Mouse (Mus musculus) forebrain, embryonic 16.5 days (tissue): ENCODE results near the gene Socs4. TPM values are rescaled to one million over a fixed set of nuclear protein-coding genes. Genes with fewer than 3 reads are reported as not detected.
A peak's percentile ranks its signal among the peaks of the same experiment; 100 is the strongest.

Experiments used
- ATAC-seq: fragments of 200-750 bp; cut with Nextera tagmentation; 2 replicates; pipeline ENCODE4 v1.8.0; 2017; ENCODE audit warnings: mild to moderate bottlenecking, moderate library complexity
- H3K27ac ChIP-seq: fragments of 300-500 bp; sonication (generic); 2 replicates; pipeline ENCODE4 v1.5.1; 2014; ENCODE audit warnings: low read length, control low read depth
- H3K27me3 ChIP-seq: fragments of 300-500 bp; sonication (generic); replicated peaks from 2 replicates; pipeline ENCODE4 v1.6.1; 2014; ENCODE audit warnings: low read length; ENCODE audit not compliant: control insufficient read depth, insufficient read depth
- H3K36me3 ChIP-seq: fragments of 300-500 bp; sonication (generic); 2 replicates; pipeline ENCODE4 v1.6.1; 2014; ENCODE audit not compliant: control insufficient read depth, insufficient read depth
- H3K4me1 ChIP-seq: fragments of 300-500 bp; sonication (generic); replicated peaks from 2 replicates; pipeline ENCODE4 v1.6.1; 2014; ENCODE audit warnings: low read length; ENCODE audit not compliant: control insufficient read depth, insufficient read depth
- H3K4me2 ChIP-seq: fragments of 300-500 bp; sonication (generic); 2 replicates; pipeline ENCODE4 v1.6.1; 2014; ENCODE audit warnings: mild to moderate bottlenecking, low read length, control low read depth
- H3K4me3 ChIP-seq: fragments of 300-500 bp; sonication (generic); replicated peaks from 2 replicates; pipeline ENCODE4 v1.5.1; 2014; ENCODE audit warnings: mild to moderate bottlenecking, low read length, control low read depth
- H3K9ac ChIP-seq: fragments of 300-500 bp; sonication (generic); replicated peaks from 2 replicates; pipeline ENCODE4 v1.6.1; 2014; ENCODE audit warnings: low read depth, low read length, control low read depth
- H3K9me3 ChIP-seq: fragments of 300-500 bp; sonication (generic); 2 replicates; pipeline ENCODE4 v1.6.1; 2016; ENCODE audit warnings: low read length; ENCODE audit not compliant: control insufficient read depth
- WGBS: fragments of 180-500 bp; shearing (Covaris S2); extraction: QIAGEN DNeasy Blood & Tissue Kit; methylation state at CpG from one replicate; pipeline ENCODE4 v1.1.7; 2014; 5-methylcytosine and 5-hydroxymethylcytosine counted together
- polyA plus RNA-seq: library from polyadenylated mRNA; unstranded; fragments of >200 nt; fragmentation: Nextera tagmentation; extraction: Ambion mirVana; gene quantifications from 2 replicates; pipeline ENCODE4 v1.2.1, GENCODE M21; 2015

Gene Socs4
- polyA plus RNA-seq, 1 experiment from 2014 or later: 2.6 TPM

DNA sequence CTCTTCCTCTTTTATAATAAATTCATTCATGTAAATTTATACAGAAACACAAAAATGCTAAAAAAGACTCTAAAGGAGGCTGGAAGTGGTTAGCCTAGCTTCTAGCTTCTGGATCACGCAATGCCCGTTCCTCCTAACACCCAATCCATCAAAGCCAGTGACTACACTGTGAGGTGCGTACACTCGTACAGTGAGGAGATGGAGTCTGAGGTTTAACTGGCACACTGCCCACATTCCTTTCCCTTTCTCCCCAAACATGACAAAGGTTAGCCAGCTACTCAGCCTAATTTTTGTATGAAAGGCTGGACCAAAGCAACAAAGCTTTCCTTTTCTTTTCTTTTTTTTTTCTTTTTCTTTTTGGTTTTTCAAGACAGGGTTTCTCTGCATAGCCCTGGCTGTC is 34.0 kb upstream of the Socs4 start:
- Histone ChIP-seq H3K9ac (no peak overlapping the region), H3K36me3 (peaks cover 6% of the 10 kb centered on the region; the same call in 1 of the 2 replicates)
- WGBS: 50% methylated on average over 4 of the region's 4 CpGs

DNA sequence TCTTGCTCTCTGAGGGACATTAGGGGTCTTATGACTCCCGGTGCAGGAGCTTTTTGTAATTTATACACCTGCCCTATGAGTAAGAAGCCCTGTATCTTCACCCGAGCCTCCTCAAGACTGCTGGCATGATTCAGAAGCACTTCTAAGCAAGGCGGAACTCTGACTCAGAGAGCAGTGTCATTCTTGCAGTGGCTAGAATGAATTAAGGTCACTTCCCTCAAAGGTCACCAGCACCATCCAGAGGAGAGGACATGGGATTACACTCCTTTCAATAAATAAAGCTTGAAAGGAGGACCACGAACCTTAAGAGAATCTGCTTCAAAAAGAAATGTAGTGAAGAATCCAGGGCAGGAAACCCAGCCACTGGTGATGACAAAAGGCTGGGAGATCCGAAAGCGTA is 26.9 kb upstream of the Socs4 start:
- no peak overlapping the region for H3K4me2 ChIP-seq
- H3K9me3 ChIP-seq: no peaks in the 10 kb centered on the region
- 89% methylated on average over 6 of the region's 6 CpGs for WGBS
- ATAC-seq: no peak
- no peaks in the 10 kb centered on the region for H3K4me1 ChIP-seq
- 0 out of 2 replicates have a peak, but pooled peaks cover 6% of the 10 kb centered on the region for H3K36me3 ChIP-seq
- no peaks in the 10 kb centered on the region for H3K27me3 ChIP-seq
- no peak overlapping the region for H3K27ac ChIP-seq
- no peak overlapping the region for H3K4me3 ChIP-seq
- no peak overlapping the region for H3K9ac ChIP-seq

More for the DNA sequence above, 34.0 kb upstream of the Socs4 start:
- H3K4me3 ChIP-seq: no peak overlapping the region
- H3K4me2 ChIP-seq: no peak overlapping the region
- no peak overlapping the region for H3K27ac ChIP-seq
- H3K9me3 ChIP-seq: no peaks in the 10 kb centered on the region
- no peaks in the 10 kb centered on the region for H3K4me1 ChIP-seq
- H3K27me3 ChIP-seq: no peaks in the 10 kb centered on the region
- ATAC-seq: no peak

DNA sequence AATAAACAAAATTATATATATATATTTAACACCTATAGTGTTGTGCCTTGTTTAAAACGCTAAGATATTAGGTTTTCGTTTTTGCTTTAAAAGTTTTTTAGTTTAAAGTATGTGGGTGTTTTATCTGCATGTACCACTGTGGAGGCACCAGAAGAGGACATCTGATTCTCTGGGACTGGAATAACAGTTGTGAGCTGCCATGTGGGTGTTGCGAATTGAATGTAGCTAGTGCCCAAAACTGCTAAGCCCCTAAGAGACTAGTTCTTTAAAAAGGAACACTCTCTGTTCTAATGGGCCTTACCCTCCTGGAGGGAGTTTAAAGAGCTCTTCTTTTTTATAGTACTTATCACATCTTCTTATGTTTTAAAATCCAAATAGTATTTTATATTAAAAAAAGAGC is 11.9 kb upstream of the Socs4 start:
- H3K27ac ChIP-seq: no peak overlapping the region
- H3K9ac ChIP-seq: no peak overlapping the region
- no peak overlapping the region for H3K4me3 ChIP-seq
- peaks cover 11% of the 10 kb centered on the region for H3K36me3 ChIP-seq
- H3K4me2 ChIP-seq: no peak overlapping the region
- ATAC-seq: no peak
- no peaks in the 10 kb centered on the region for H3K9me3 ChIP-seq
- H3K4me1 ChIP-seq: no peaks in the 10 kb centered on the region
- WGBS: 95% methylated on average over 3 of the region's 3 CpGs
- H3K27me3 ChIP-seq: no peaks in the 10 kb centered on the region

GRCm38 (mm10) chr14:47265829-47266228 is 10.9 kb upstream of the Socs4 start:
- ATAC-seq: no peak
- Histone ChIP-seq H3K4me1 (no peaks in the 10 kb centered on the region), H3K4me2 (no peak overlapping the region), H3K27me3 (no peaks in the 10 kb centered on the region), H3K9ac (no peak overlapping the region), H3K9me3 (no peaks in the 10 kb centered on the region), H3K4me3 (no peak overlapping the region), H3K27ac (no peak overlapping the region), H3K36me3 (peaks cover 12% of the 10 kb centered on the region)
- 89% methylated on average over 8 of the region's 8 CpGs for WGBS

- Histone ChIP-seq H3K4me1 (no peaks in the 10 kb centered on the region), H3K4me3 (no peak overlapping the region), H3K27me3 (no peaks in the 10 kb centered on the region), H3K9ac (no peak overlapping the region), H3K9me3 (no peaks in the 10 kb centered on the region), H3K36me3 (peaks cover 10% of the 10 kb centered on the region; the same call in 1 of the 2 replicates), H3K4me2 (no peak overlapping the region), H3K27ac (no peak overlapping the region)
- WGBS: 97% methylated on average over 4 of the region's 4 CpGs
- no peak for ATAC-seq
Observed at GRCm38 (mm10) chr14:47269056-47269455, 7.7 kb upstream of the Socs4 start.

DNA sequence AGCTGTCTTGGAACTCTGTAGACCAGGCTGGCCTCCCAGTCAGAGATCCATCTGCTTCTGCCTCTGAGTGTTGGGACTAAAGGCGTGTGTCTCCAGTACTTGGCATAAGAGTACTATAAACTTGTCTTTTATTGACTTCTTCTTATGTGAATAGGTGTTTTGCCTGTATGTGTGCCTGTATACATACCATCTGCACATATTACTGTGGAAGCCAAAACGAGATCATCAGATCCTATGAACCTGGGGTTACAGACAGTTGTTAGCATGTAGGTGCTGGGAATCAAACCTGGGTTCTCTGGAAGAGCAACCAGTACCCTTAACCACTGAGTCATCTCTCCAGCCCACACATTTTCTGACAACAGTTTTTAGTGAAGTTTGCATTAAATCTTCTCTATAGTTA is 7.0 kb upstream of the Socs4 start:
- no peak overlapping the region for H3K4me3 ChIP-seq
- H3K4me2 ChIP-seq: no peak overlapping the region
- no peak overlapping the region for H3K9ac ChIP-seq
- ATAC-seq: no peak
- 94% methylated on average over 2 of the region's 2 CpGs for WGBS
- H3K4me1 ChIP-seq: no peaks in the 10 kb centered on the region
- no peak overlapping the region for H3K27ac ChIP-seq
- H3K27me3 ChIP-seq: no peaks in the 10 kb centered on the region
- H3K36me3 ChIP-seq: peaks cover 10% of the 10 kb centered on the region; the same call in 1 of the 2 replicates
- H3K9me3 ChIP-seq: no peaks in the 10 kb centered on the region

DNA sequence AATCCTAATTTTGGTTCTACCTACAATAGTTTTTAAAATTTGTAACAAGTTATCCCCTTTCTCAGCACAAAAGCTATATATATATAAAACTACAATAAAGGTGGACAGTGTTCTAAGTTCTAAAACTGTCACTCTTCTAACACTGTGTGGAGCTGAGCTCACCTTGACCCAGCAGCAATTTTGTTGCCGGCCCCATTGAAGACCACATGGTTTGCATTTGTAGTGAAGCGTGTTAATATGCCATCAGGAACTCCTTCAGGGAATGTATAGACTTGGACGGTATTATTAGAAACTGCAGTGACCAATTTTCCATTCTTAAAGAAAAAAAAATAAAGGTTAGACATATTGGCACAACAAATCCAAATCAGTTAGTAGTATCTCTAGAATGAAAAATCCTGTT is 3.0 kb upstream of the Socs4 start:
- Histone ChIP-seq H3K9ac (no peak overlapping the region), H3K9me3 (no peaks in the 10 kb centered on the region), H3K27me3 (no peaks in the 10 kb centered on the region), H3K4me3 (no peak overlapping the region), H3K36me3 (0 out of 2 replicates have a peak, but pooled peaks cover 6% of the 10 kb centered on the region), H3K27ac (no peak overlapping the region), H3K4me2 (no peak overlapping the region), H3K4me1 (peaks cover 10% of the 10 kb centered on the region)
- WGBS: 74% methylated on average over 3 of the region's 3 CpGs
- ATAC-seq: no peak

GRCm38 (mm10) chr14:47275417-47275816 is 1.3 kb upstream of the Socs4 start:
- Histone ChIP-seq H3K27ac (no peak overlapping the region), H3K27me3 (no peaks in the 10 kb centered on the region), H3K9ac (no peak overlapping the region), H3K4me1 (peaks cover 10% of the 10 kb centered on the region), H3K4me2 (peak overlapping the region; percentile 81), H3K4me3 (peak overlapping the region; percentile 72), H3K36me3 (no peaks in the 10 kb centered on the region), H3K9me3 (no peaks in the 10 kb centered on the region)
- ATAC-seq: no peak
- WGBS: 20% methylated on average over 3 of the region's 3 CpGs

DNA sequence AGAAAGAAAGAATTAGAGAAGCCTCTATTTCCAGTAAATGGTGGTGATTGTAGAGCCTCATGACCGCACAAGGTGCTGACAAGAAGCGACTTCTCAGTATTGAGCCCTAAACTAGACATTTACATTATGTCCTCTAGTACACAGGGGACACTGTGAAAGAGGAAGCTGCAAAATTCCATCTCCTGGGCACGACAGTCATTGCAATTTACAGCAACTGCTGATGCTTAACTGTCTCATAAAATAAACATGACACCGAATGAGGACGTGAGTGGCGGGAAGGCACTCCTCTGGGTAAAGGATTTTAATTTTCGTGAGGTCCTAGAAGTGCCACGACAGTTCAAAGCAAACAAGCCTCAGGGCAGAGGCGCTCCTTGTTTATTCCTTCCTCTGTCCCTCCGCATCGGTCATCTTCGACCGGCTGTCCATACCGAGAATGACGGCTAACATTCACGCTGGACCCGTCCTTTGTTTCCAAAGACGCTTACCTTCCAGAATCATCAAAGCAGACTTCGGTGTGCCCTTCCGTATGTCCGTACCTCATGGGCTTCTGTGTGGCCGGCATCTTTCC is 611 bp upstream of the Socs4 start:
- H3K36me3 ChIP-seq: no peaks in the 10 kb centered on the region
- H3K4me1 ChIP-seq: peaks cover 10% of the 10 kb centered on the region
- H3K27ac ChIP-seq: peak overlapping the region; percentile 80
- no peaks in the 10 kb centered on the region for H3K9me3 ChIP-seq
- no peaks in the 10 kb centered on the region for H3K27me3 ChIP-seq
- H3K9ac ChIP-seq: peak overlapping the region; percentile 88
- peak overlapping the region; percentile 72 for H3K4me3 ChIP-seq
- peak overlapping the region; percentile 81 for H3K4me2 ChIP-seq
- peak; percentile 13; the same call in 1 of the 2 replicates for ATAC-seq
- WGBS: 2% methylated on average over 22 of the region's 22 CpGs

- H3K4me3 ChIP-seq: no peak overlapping the region
- no peak overlapping the region for H3K4me2 ChIP-seq
- H3K4me1 ChIP-seq: peaks cover 10% of the 10 kb centered on the region
- no peaks in the 10 kb centered on the region for H3K9me3 ChIP-seq
- WGBS: 81% methylated on average over 2 of the region's 2 CpGs
- no peaks in the 10 kb centered on the region for H3K36me3 ChIP-seq
- H3K27me3 ChIP-seq: no peaks in the 10 kb centered on the region
- ATAC-seq: no peak
- no peak overlapping the region for H3K9ac ChIP-seq
- no peak overlapping the region for H3K27ac ChIP-seq
Observed at GRCm38 (mm10) chr14:47279058-47279457, 2.3 kb downstream of the Socs4 start.
